Mouse (Mus musculus): ENCODE data around the gene Slc5a4a.

DNA sequence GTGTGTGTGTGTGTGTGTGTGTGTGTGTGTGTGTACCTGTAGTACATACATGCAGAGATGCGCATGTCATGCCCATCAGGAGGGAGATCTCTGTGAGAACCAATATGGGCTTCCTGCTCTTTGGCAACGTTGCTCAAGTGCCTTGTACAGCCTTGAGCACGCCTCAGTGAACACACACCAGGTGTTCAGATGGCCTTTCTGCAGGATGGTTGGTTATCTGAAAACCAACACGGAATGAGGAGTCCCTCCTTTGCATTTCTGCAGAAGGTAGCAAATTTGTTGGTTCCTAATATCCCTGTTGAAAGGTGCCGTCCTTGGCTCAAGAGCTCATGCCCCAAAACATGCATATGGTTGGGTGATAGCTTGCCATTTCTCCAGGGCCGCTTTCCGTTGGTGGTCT lies 8.7 kb downstream of the Slc5a4a start:
- TF ChIP-seq MAX (IDR thresholded peaks at IDR 0.05; ENCODE audit: low read length) (no peak), POLR2A (IDR thresholded peaks at IDR 0.05; ENCODE audit: control insufficient read depth in 1 of 2, insufficient read depth in 1 of 2, low read depth in 1 of 2, low read length in 2 of 2, poor library complexity in 1 of 2) (no peak), CTCF (IDR thresholded peaks at IDR 0.05 in 2 of 3, conservative IDR thresholded peaks at IDR 0.05 in 1 of 3; ENCODE audit: control insufficient read depth in 1 of 3, insufficient read depth in 1 of 3, low read depth in 2 of 3, low read length in 3 of 3, poor library complexity in 1 of 3, severe bottlenecking in 1 of 3) (no peak), SMC3 (IDR thresholded peaks at IDR 0.05; ENCODE audit: low read depth, low read length) (no peak), ZNF384 (IDR thresholded peaks at IDR 0.05; ENCODE audit: low read depth, low read length) (no peak), CHD2 (IDR thresholded peaks at IDR 0.05; ENCODE audit: low read length) (no peak), TBP (IDR thresholded peaks at IDR 0.05; ENCODE audit: low read depth, low read length) (no peak), MYC (IDR thresholded peaks at IDR 0.05; ENCODE audit: low read depth, low read length) (no peak), EP300 (IDR thresholded peaks at IDR 0.05; ENCODE audit: low read depth in 1 of 2, low read length in 2 of 2) (no peak), GATA1 (IDR thresholded peaks at IDR 0.05; ENCODE audit: low read depth, low read length) (no peak), KAT2A (conservative IDR thresholded peaks at IDR 0.05; ENCODE audit: low read depth, low read length) (no peak), E2F4 (IDR thresholded peaks at IDR 0.05; ENCODE audit: borderline replicate concordance, low read depth, low read length) (no peak), MXI1 (IDR thresholded peaks at IDR 0.05; ENCODE audit: low read depth, low read length) (no peak)
